ENCODE assay signal across 15 mouse cellular contexts in genomic region chr1:88681596-88681995, GRCm38 (mm10).
"Had no signal": no experiment of that assay in that cellular context is flagged by ENCODE, and none has a peak within 500 bp of the region (broad histone marks: within the 10 kb centered on the region; RNA-seq: fewer than 3 reads in every experiment).

No protein-coding gene starts in this region.

- H3K4me1 ChIP-seq: liver, embryonic 13.5 days; liver, embryonic 15.5 days; lung, embryonic 15.5 days; megakaryocyte, embryonic 14.5 days; midbrain, embryonic 15.5 days; neural tube, embryonic 12.5 days; stomach, embryonic 15.5 days had no signal

- H3K27me3 ChIP-seq: liver, embryonic 13.5 days; liver, embryonic 15.5 days; lung, embryonic 15.5 days; midbrain, embryonic 13.5 days; midbrain, embryonic 15.5 days; neural tube, embryonic 12.5 days; stomach, embryonic 15.5 days had no signal

- DNase-seq: liver; liver, embryonic 13.5 days; liver, postnatal 0 days; lung, adult 2 months; lung, postnatal 14 days; lung, postnatal 36 days; right cerebral cortex, postnatal 14 days had no signal

- H3K4me3 ChIP-seq: liver, embryonic 13.5 days; liver, embryonic 15.5 days; lung, embryonic 15.5 days; megakaryocyte, embryonic 14.5 days; midbrain, embryonic 13.5 days; midbrain, embryonic 15.5 days; neural tube, embryonic 12.5 days; stomach, embryonic 15.5 days had no signal

- H3K27ac ChIP-seq: liver, embryonic 13.5 days; liver, embryonic 15.5 days; lung, embryonic 15.5 days; macrophage; midbrain, embryonic 13.5 days; midbrain, embryonic 15.5 days; neural tube, embryonic 12.5 days; stomach, embryonic 15.5 days had no signal

- H3K36me3 ChIP-seq: liver, embryonic 13.5 days; liver, embryonic 15.5 days; lung, embryonic 15.5 days; midbrain, embryonic 13.5 days; midbrain, embryonic 15.5 days; neural tube, embryonic 12.5 days; stomach, embryonic 15.5 days had no signal
